Mouse (Mus musculus) neural tube, embryonic 10.5 days (tissue): ENCODE measurements around the gene Smc5.

Experiments
- DNase-seq: peaks from one replicate; pipeline ENCODE4 v3.0.0-alpha.2; 2017; ENCODE audit warnings: low spot score; ENCODE audit errors: extremely low spot score

The Smc5 gene

DNA sequence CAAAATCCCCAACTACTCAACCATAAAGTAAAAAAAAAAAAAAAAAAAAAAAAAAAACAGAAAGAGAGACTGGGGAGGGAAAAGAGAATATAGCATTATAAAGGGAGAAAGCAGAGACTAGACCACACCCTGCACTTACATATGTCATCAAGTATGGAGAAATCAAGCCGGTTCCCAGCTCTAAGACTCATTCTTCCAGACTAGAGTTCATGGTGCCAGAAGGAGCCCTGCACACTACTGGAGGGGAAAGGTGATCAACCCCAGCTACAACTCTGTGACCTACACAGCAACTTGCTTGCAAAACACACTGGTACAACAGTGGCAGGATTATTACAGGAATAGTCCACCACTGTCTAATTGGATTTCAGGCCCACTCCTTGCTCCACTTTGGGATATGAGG, 84.0 kb downstream of the Smc5 start:
- no peak for DNase-seq

DNA sequence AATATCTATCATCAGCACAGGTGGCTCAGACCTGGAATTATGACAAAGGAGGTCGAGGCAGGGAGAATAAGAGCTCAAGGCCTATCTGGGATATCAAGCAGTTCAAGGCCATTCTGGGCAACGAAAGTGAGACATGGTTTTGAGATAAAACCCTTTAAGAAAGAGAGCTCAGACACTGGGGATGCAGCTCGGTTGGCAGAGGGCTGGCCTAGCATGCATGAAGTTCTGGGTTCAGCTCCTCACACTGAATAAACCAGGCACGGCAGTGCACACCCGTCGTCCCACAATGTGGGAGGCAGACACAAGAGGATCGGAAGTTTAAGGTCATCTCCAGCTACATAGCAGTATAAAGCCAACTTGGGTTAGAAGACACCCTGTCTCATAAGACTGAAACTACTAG, 84.7 kb downstream of the Smc5 start:
- DNase-seq, result no peak

DNA sequence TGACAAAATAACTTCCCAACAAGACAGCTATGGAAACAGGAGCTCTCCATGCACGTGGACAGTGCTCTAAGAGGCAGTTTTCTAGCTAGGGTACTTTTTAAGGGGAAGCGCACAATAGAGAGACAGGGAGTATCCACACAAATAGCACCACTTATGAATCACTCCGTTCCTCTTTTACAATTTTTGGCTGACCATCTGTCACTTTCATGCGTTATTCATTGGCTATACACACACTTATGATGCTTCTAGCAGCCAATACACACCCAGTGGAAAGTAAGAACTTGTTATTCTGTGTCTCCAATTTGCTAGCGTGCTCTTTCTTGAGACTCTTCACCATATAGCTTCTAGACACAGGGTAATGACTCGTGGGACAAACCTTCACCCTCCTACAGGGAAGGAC, 86.0 kb downstream of the Smc5 start:
- no peak for DNase-seq

DNA sequence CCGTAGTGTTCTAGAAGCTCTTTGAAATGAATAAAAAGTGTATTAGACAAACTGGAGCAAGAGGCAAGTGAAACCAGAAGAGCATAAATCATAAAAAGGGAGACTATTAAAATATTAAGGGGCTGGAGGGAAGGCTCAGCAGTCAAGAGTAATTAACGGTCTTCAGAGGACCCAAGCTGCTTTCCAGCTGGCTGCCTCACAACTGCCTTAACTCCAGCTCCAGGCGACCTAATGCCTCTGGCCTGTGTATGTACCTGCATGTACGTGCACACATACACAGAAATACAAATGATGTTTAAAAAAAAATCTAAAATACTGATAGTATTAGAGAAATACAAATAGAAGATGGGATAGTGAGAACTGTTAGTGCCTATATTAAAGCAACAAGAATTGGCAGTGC, 89.6 kb downstream of the Smc5 start:
- DNase-seq, result no peak

DNA sequence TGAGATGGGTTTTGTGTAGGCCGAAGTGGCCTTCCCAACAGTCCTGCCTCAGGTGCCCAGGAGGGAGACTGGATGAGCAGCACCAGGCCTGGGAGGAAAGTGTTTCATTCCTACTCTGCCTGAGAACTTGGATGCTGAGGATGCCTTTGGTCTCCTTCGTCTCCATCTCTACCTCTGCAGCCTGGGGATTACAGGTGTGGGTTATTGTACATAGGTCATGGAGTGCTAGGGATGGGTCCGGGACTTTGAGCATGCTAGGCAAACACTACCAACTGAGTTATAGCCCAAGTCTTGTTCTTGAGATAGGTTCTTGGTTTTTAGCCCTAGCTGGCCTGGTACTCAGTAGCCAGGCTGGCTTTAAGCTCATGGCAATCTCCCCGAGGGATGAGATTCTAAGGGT, 90.2 kb downstream of the Smc5 start:
- no peak for DNase-seq

DNA sequence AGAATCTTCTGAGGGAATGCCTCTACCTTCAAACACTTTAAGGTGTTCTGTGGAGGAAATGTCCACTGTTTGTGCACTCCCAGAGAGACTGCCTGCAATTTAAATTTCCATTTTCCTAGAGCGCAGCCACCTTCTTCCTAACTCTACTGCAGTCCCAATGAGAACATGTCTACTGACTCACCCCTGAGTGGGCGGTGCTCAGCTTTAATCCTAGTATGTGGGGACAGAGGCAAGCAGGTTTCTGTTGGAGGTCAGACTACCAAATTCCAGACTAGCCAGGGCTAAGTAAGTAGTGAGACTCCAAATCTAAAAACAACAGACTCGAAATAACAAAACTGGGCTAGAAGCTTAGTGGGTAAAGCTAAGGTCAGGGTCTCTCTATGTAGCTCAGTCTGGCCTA, 95.2 kb downstream of the Smc5 start:
- no peak for DNase-seq

DNA sequence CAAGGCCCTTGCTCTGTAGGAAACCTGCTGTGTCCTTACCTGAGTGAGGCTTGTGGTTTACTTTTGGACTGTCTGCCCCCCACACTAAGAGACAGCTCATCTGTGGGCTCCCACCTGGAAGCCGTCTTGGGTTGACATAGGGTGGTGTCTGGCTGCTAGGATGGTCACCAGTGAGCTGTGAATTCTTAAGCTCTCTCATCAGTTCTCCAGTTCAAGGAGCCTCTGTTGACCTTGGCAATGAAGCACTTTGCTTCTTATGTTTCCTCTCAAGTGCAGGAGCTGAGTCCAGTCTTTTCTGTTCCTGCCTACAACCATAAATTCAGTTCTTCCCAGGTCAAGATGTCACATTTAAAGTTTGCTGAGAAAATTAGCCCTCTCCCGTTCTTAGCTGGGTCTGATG, 98.2 kb downstream of the Smc5 start:
- no peak for DNase-seq

DNA sequence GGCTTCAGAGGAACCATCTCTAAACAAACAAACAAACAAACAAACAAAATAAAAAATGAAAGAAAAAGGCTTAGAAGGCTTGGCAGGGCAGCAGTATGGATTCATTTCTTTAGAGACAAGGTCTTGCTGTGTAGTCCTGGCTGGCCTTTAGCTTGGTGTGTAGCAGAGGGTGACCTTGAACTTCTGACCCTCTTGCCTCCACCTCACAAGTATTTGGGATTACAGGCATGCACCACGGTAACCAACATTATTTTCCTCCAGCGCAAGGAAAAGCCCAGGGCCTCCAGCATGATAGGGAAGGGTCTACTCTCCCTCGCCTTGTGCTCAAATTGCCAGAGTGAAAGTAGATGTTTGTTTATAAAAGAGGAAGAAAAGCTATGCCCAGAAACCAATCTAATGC, 98.6 kb downstream of the Smc5 start:
- no peak for DNase-seq

DNA sequence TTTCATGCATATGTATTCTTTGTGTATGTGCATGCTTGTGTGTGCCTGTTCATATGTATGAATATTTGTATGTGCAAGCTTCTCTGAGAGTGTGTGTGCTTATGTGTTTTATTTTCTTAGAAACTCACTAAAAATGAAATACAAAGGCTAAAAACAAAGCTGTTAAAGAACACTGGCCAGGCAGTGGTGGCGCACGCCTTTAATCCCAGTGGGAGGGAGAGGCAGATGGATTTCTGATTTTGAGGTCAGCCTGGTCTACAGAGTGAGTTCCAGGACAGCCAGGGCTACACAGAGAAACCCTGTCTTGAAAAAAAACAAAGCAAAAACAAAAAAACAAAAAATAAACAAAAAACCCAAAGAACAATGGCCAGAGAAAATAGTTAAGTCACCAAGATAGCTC, 102.6 kb downstream of the Smc5 start:
- no peak for DNase-seq

DNA sequence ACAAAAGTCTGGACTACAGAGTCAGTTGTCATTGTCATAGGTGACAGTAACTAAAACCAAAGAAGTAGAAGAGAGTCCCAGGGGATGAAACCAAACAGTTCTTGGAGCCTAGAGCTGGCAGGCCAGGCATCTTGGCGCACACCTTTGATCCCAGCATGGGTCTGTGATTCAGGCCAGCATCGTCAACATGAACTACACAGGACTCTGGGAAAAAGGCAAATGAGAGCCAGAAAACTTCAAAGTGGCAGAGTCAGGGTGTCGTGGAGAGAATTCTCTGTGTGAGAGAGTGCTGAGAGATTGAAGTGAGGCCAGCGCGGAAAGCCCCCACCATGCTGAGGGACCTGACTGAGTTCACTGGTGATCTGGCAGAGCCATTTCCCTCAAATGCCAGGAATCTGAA, 103.2 kb downstream of the Smc5 start:
- no peak for DNase-seq

DNA sequence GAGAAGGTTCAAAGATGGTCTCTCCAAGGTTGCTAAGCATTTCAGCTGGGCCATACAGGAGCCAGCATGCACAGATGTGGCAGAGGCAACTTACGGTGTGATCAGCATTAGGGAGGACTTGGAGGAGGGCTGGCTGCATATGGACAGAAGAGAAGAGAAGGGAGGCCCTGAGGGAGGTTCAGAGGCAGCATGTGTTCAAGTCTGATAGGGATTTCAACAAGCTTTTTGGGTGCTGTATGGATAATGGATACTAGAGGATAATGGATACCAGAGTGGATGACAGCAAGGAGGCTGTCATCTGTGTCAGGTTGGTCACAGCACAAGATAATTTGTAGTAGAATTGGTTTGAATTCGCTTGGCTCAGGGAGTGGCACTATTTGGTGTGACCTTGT, 104.0 kb downstream of the Smc5 start:
- no peak for DNase-seq

DNA sequence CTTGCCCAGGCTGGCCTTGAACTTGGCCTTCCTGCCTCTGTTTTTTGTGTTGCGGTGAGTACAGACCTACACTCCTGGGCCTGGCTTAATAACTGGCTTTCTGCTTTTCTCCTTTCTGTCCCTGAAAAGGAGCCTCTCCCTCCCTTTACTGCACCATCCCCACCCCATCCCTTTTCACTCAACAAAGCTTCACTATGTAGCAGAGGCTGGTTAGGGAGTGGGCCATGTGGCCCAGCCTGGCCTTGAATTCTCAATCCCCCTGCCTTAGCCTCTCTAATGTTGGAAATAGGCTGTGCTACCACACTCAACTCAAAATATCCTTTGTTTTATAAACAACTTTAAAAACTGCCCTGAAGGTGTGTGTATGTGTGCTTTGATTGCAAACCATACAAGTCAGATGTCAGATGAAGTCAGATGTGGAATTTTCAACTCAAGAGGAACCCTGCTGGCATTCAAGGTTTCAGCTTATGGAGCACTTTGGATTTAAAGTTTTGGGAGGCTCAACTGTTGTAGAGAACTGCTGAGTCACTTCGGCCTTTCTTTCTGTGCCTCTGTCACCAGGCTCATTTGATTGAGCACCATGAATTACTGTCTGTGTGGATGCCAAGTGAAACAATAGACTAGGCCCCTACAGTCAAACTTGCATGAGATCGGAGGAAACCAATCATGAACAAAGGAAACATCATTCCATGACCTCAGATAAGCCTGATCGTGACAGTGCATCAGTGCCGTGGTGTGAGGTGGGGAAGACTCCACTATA, 104.6 kb downstream of the Smc5 start:
- DNase-seq, result no peak

DNA sequence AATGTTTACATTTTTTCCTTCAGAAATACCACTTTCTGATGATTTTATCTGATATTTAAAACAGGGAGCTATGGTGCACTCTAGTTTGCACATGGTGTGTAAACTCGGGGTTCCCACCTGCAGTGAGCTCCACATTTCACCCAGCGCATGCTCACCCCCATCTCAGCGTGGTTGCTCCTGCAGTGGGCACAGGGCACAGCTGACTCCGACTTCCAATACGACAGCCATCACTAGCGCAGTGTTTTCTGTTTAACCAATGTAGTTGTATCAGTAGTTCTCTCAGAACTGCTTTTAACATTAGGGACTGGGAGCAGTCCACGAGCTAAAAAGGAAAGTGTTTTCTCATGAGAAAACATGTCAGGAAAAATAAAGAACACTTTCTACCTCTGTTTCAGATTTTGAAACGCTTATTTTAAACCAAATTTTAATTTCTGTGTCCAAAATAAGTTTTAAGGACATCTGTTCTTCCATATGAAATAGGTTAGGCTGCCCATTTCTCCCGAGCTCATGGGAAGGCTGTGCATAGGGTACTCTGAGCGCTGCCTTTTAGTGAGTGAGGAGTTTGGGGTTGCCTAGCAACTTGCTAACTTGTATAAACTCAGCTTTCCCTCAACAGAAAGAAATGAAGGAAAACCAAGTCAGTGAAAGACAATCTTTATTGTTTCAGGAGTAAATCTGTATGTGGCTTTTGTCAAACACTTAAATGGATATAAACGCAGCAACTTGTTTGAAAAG, 107.0 kb downstream of the Smc5 start:
- no peak for DNase-seq

DNA sequence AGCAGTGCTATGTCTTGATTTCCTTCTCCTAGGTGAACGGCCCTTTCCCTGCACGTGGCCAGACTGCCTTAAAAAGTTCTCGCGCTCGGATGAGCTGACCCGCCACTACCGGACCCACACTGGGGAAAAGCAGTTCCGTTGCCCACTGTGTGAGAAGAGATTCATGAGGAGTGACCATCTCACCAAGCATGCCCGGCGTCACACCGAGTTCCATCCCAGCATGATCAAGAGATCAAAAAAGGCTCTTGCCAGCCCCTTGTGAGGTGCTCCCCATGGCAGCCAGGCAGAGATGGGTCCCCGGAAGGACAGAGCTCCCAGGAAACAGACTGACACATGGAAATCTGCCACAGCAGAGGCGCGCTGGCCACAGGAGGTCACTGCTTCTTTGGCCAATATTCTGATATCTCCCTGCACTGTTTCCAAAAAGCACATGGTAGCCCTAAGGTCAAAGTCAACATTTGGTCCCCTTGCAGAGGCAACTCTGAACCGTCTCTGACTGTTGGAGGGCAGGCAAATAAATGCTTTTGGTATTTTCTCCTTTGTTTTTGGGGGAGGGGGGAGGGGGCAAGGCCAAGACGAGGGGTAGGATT, 109.0 kb downstream of the Smc5 start:
- DNase-seq, result no peak

DNA sequence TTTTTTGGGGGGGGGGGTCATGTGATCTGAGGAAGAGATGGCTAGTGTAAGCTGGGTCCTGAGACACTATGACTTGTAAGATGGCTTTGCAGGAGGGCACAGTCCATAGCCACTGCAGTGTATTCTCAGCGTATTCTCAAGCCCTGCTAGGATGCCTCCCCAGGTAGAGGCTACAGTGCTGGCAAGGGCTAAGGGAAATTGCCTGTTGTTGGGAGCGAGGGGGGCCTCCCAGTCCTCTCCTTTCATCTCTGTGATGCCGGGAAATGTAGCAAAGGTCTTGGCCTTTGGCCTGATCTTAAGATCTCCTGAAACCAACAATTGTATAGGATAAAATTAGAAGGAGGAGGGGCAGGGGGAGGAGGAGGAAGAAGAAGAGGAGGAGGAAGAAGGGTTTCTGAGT, 110.3 kb downstream of the Smc5 start:
- DNase-seq, result no peak

DNA sequence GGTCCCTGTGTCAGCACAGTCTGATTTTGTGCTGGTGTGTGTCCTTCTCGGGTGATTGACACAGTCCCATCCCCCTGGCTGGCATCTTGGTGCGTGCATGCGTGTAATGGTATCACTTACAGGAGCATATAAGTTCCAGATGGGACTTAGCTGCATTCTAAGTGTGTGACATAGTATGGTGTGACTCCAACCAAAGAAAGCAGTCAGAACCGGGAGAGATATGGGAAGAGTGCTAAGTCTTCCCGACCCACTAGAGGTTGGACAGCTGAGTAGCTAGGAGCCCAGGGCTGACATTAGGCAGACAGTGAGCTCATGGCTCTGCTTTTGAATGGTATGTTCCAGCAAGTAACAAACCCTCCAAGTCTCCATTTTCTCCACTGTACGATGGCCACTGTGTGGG, 110.8 kb downstream of the Smc5 start:
- no peak for DNase-seq

DNA sequence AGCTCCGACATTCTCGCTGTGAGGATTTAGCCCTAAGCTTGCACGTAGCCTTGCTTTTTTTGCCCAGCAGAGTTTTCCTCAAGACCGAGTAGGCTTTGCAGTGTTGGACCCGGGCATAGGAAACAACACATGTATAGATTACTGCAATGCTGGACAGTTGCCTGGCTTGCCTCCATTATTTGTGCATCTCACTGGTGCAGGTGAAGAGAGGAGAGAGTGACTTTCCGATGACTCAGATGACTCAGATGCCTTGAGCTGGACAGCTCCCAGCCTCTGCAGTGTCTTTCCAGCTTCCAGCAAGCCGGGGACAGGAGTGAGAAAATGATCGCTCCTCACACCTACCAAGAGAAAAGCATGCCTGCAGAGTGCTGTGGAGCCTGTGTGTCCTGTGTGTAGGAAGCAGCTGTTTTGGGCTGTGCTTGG, 111.3 kb downstream of the Smc5 start:
- DNase-seq, result no peak

DNA sequence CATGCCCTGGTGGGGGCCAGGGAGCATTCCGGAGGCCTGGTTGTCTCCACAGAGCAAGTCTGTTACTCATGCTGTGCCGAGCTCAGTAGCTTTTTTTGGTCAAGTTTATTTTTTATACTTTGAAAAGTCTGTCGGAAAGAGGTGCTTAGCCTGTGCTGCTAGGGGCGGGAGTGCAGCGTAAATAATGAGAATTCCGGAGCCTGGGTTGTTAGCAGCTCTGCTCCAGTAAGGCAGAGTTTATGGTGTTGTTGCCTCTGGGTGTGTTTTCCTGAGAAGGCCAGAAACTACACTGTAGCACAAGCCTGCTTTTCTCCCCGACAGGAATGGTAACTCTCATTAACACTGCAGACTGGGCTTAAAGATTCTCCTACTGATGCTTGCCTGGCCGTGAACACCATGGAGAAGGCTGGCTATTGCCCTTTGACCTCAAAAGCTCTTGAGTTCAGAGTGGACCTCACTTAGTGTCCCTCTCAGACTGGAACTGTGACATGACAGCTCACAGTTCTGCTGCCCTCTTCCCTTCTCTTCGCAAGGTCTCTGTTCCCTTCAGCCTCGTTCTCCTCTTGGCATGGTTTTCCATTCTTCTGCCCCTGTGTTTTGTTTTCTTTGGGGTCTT, 113.8 kb downstream of the Smc5 start:
- DNase-seq, result no peak
